Mouse (Mus musculus) spleen, adult 2 months (tissue): Measurements from ENCODE around the gene Ace3. TPM values are rescaled to one million over a fixed set of nuclear protein-coding genes. Genes with fewer than 3 reads are reported as not detected.
"Not testable (repeated sequence)": the region's sequence is repeated elsewhere in the genome, so short reads cannot be mapped to it uniquely, and the experiment has no call there.

Source experiments
- DNase-seq, 2 experiments: peaks; one replicate each; pipeline versions ENCODE4 v3.0.0 to v3.0.0-alpha.2; 2012 to 2021; ENCODE audit warnings: low spot score in 2 of 2, low read depth in 1 of 2
- H3K27ac ChIP-seq: fragments of 200-500 bp; 2 replicates; pipeline ENCODE4 v1.5.1; 2012; ENCODE audit warnings: low read length, inconsistent platforms; ENCODE audit not compliant: insufficient read depth
- H3K27me3 ChIP-seq: fragments of 200-500 bp; 2 replicates; pipeline ENCODE4 v1.6.1; 2012; ENCODE audit warnings: mild to moderate bottlenecking, moderate library complexity, low read length, inconsistent platforms; ENCODE audit not compliant: control insufficient read depth, insufficient read depth
- H3K36me3 ChIP-seq: fragments of 200-500 bp; 2 replicates; pipeline ENCODE4 v1.6.1; 2012; ENCODE audit warnings: mild to moderate bottlenecking, low read length, inconsistent platforms; ENCODE audit not compliant: control insufficient read depth, insufficient read depth
- H3K4me1 ChIP-seq: fragments of 200-500 bp; 2 replicates; pipeline ENCODE4 v1.6.1; 2011; ENCODE audit warnings: inconsistent platforms; ENCODE audit not compliant: control insufficient read depth, insufficient read depth, insufficient read length
- H3K4me3 ChIP-seq: fragments of 200-500 bp; 2 replicates; pipeline ENCODE4 v1.5.1; 2011; ENCODE audit warnings: mild to moderate bottlenecking, inconsistent platforms; ENCODE audit not compliant: insufficient read depth, insufficient read length; ENCODE audit errors: extremely low read depth
- CTCF ChIP-seq: fragments of 200-500 bp; IDR thresholded peaks from 2 replicates; pipeline ENCODE4 v1.5.1; 2011; ENCODE audit warnings: mild to moderate bottlenecking, inconsistent platforms; ENCODE audit not compliant: insufficient read depth, insufficient read length, insufficient replicate concordance; ENCODE audit errors: extremely low read depth
- POLR2A ChIP-seq: fragments of 200-500 bp; IDR thresholded peaks from 2 replicates; pipeline ENCODE4 v1.6.1; 2011; ENCODE audit warnings: low read depth, low read length, inconsistent platforms
- WGBS: fragments of 180-500 bp; shearing (Covaris S2); methylation state at CpG from one replicate; pipeline ENCODE4 v1.1.7; 2018; 5-methylcytosine and 5-hydroxymethylcytosine counted together
- polyA plus RNA-seq: library from polyadenylated mRNA; depleted of rRNA; stranded (reverse); fragments of >200 nt; gene quantifications from 2 replicates; pipeline ENCODE4 v1.2.3, GENCODE M21; 2012

The Ace3 gene
- polyA plus RNA-seq, 1 experiment = not detected

DNA sequence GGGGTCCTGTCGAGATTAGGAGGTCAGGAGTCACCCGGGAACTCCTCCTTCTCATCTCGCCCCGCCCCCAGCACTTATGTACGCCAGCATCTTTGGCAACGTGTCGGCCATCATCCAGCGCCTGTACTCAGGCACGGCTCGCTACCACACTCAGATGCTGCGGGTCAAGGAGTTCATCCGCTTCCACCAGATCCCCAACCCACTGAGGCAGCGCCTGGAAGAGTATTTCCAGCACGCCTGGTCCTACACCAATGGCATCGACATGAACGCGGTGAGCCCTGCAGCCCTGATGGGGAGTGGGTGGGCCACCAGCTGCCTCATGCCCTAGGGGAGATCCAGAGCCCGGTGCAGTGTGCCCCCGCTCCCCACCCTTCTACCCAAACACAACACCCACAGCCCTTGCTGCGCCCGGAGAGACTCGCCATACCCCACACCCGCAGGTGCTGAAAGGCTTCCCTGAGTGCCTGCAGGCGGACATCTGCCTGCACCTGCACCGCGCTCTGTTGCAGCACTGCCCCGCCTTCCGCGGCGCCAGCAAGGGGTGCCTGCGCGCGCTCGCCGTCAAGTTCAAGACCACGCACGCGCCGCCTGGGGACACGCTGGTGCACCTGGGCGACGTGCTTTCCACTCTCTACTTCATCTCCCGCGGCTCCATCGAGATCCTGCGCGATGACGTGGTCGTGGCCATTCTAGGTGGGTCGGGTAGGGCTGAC is 25.7 kb downstream of the Ace3 start:
- Histone ChIP-seq H3K4me3 (no peak overlapping the region), H3K4me1 (peaks cover 5% of the 10 kb centered on the region), H3K27ac (no peak overlapping the region), H3K36me3 (no peaks in the 10 kb centered on the region), H3K27me3 (peaks cover 10% of the 10 kb centered on the region)
- no peak for DNase-seq
- TF ChIP-seq POLR2A (no peak), CTCF (no peak)
- 3% methylated on average over 50 of the region's 50 CpGs for WGBS

DNA sequence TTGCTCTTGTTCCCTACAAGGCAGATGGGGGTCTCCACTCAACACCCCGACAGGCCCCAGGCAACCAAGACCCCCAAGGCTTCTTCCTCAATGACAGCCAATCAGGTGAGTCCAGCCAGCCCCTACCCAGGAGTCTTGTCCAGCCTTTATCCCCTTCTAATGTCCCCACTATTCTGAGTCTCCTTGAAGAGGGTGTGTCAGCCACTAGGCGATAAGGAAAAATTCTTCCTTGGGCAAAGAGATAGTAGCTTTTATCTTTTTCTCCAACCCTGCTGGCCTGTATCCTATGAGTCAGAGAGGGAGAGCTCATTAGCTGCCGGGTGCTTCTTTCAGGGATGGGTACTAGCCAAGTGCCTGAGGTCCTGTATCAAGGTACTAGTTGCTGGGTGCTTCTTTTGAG is 31.3 kb downstream of the Ace3 start:
- no peaks in the 10 kb centered on the region; the same call in 1 of the 2 replicates for H3K4me1 ChIP-seq
- no peak for TF ChIP-seq CTCF
- TF ChIP-seq POLR2A = no peak
- WGBS = 83% methylated on average over 3 of the region's 3 CpGs
- H3K36me3 ChIP-seq = peaks cover 5% of the 10 kb centered on the region
- H3K4me3 ChIP-seq = no peak overlapping the region
- no peak overlapping the region for H3K27ac ChIP-seq
- peaks cover 2% of the 10 kb centered on the region for H3K27me3 ChIP-seq
- DNase-seq = no peak

DNA sequence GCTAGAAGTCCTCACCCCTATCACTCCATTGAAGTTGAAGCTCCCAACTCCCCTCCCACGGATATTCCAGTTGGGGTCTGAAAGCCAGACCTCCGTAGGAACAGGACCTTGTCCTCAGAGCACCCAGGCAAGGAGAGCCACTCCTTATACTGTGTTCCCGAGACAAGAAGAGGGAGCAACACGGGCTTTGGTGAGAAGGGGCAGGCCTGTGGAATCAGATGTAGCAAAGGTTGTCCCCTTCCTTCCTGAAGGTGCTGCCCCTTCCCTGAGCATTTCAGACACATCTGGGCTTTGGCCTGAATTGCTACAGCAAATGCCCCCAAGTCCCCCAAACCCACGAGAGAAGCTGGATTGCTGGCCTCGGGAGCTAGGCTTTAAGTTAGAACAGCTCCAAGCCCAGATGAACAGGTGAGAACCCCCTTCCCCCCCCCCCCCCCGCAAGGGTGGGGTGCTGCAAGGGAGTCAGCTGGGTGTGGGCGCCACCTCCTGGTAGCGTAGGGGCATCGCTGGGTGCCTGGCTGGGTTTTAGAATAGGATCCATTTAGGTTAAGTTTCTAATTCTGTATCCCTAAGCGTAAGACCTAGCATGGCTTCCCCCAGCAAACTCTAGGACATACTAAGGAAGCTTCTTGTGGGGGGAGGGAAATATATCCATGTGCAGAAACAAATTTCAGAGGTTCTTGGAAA is 32.1 kb downstream of the Ace3 start:
- H3K4me3 ChIP-seq = no peak overlapping the region
- no peaks in the 10 kb centered on the region; the same call in 1 of the 2 replicates for H3K4me1 ChIP-seq
- H3K36me3 ChIP-seq = peaks cover 5% of the 10 kb centered on the region
- TF ChIP-seq POLR2A = no peak
- TF ChIP-seq CTCF = peak; percentile 88; the same call in 1 of the 2 replicates
- H3K27ac ChIP-seq = no peak overlapping the region
- WGBS = 30% methylated on average over 11 of the region's 11 CpGs
- H3K27me3 ChIP-seq = peaks cover 2% of the 10 kb centered on the region; the same call in 1 of the 2 replicates
- peak; percentile 54 to 60 for DNase-seq

DNA sequence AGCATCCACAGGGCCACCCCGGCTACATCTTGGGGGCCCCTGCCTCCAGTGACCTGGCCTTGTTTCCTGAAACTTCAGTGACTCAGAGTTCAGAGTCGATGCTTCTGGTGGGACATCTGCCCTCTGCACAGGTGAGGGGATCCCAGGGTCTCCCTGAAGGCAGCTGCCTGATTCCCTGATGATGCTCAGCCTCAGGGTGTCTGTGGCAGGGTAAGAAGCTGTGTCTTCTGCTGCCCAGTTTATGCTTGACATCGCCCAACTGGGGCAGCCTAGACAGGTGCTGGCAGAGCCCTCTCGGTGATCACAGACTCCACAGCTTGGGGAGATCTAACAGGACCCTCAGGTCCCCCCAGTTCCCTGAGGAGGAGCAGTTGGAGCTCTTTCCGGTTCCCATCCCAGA is 33.1 kb downstream of the Ace3 start:
- peaks cover 5% of the 10 kb centered on the region for H3K36me3 ChIP-seq
- H3K27ac ChIP-seq = no peak overlapping the region
- no peak for DNase-seq
- WGBS = 97% methylated on average over 5 of the region's 5 CpGs
- no peak for TF ChIP-seq POLR2A
- TF ChIP-seq CTCF = no peak
- H3K27me3 ChIP-seq = no peaks in the 10 kb centered on the region
- H3K4me1 ChIP-seq = no peaks in the 10 kb centered on the region; the same call in 1 of the 2 replicates
- no peak overlapping the region for H3K4me3 ChIP-seq

DNA sequence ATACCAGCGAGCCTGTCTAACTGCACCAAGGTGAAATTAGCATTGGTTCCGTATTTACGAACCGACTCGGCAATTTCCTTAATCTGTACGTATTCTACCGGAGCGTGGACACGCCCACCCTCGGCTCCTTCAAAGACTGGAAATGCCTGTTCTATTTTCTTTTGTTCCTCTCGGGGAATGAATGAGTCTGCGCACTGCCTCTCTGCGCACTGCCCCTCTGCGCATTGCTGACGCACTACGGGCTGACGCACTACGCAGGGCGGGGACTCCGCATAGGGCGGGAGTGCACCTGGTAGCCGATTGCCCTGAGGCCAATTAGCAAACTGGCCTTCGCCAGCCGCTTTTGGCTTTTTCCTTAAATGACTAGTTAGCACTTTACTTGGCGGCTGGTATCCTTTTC is 37.6 kb downstream of the Ace3 start:
- not testable (repeated sequence) for H3K4me1 ChIP-seq, H3K27ac ChIP-seq, DNase-seq, H3K27me3 ChIP-seq, H3K36me3 ChIP-seq
- peak overlapping the region; percentile 36; the same call in 1 of the 2 replicates for H3K4me3 ChIP-seq
- 18% methylated on average over 15 of the region's 25 CpGs for WGBS

DNA sequence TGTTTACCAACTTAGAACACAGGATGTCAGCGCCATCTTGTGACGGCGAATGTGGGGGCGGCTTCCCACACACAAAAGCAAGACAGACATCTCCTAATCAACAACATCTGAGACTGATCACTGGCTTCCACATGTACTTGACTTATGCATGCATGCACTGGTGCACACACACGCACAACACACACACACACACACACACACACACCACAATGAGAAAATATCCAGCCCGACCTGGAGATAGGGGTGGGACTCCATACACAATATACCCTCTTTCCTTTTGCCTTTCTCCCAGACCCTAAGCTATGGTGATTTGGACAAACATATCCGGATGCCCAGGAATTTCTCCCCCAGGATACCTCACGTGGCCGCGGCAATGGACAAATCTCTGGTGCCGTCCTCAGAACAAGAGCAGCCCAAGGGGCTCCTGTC is 39.0 kb downstream of the Ace3 start:
- 46% methylated on average over 11 of the region's 11 CpGs for WGBS
- Histone ChIP-seq H3K4me3 (peak overlapping the region; percentile 36; the same call in 1 of the 2 replicates), H3K4me1 (peaks cover 10% of the 10 kb centered on the region; the same call in 1 of the 2 replicates), H3K36me3 (no peaks in the 10 kb centered on the region), H3K27ac (peak overlapping the region; percentile 93), H3K27me3 (no peaks in the 10 kb centered on the region)
- TF ChIP-seq POLR2A = no peak; the same call in 1 of the 2 replicates
- TF ChIP-seq CTCF = no peak
- DNase-seq = peak in 1 of 2 experiments; percentile 75

DNA sequence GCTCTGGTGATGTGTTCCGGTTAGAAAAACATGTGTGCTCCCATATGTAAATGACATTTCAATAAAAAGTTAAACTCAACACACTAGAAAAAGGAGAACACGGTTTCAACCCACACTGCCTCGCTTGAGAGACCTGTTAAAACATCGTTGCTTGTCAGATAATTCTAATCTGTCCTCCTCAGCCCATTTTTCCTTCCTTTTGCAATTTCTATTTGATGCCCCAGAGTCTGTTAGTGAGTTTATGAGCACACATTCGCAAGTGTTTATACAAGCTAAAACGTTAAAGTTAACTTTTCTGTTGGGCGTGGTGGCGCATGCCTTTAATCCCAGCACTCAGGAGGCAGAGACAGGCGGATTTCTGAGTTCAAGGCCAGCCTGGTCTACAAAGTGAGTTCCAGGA is 40.5 kb downstream of the Ace3 start:
- no peak for DNase-seq
- TF ChIP-seq POLR2A (no peak), CTCF (no peak)
- WGBS = 82% methylated on average over 9 of the region's 9 CpGs
- H3K27me3 ChIP-seq = no peaks in the 10 kb centered on the region
- no peaks in the 10 kb centered on the region for H3K36me3 ChIP-seq
- peaks cover 10% of the 10 kb centered on the region; the same call in 1 of the 2 replicates for H3K4me1 ChIP-seq
- no peak overlapping the region for H3K27ac ChIP-seq
- no peak overlapping the region for H3K4me3 ChIP-seq
